Mouse (Mus musculus) G1E-ER4 (cell line): ENCODE data around the gene Gm8947. TPM values are rescaled to one million over a fixed set of nuclear protein-coding genes. Genes with fewer than 3 reads are reported as not detected.
"Not testable (repeated sequence)": the region's sequence is repeated elsewhere in the genome, so short reads cannot be mapped to it uniquely, and the experiment has no call there.

Experiments
- GATA1 ChIP-seq: IDR thresholded peaks from one replicate; pipeline ENCODE4 v1.8.0; 2012; ENCODE audit warnings: low read length, inconsistent platforms
- polyA plus RNA-seq: library from polyadenylated mRNA; stranded (reverse); fragments of >175 nt; gene quantifications from 2 replicates; pipeline ENCODE4 v1.2.3, GENCODE M21; 2012

The Gm8947 gene
- polyA plus RNA-seq, 1 experiment: 0.10 TPM

GRCm38 (mm10) chr1:151171572-151172461, 20.4 kb upstream of the Gm8947 start:
- TF ChIP-seq GATA1: no peak

DNA sequence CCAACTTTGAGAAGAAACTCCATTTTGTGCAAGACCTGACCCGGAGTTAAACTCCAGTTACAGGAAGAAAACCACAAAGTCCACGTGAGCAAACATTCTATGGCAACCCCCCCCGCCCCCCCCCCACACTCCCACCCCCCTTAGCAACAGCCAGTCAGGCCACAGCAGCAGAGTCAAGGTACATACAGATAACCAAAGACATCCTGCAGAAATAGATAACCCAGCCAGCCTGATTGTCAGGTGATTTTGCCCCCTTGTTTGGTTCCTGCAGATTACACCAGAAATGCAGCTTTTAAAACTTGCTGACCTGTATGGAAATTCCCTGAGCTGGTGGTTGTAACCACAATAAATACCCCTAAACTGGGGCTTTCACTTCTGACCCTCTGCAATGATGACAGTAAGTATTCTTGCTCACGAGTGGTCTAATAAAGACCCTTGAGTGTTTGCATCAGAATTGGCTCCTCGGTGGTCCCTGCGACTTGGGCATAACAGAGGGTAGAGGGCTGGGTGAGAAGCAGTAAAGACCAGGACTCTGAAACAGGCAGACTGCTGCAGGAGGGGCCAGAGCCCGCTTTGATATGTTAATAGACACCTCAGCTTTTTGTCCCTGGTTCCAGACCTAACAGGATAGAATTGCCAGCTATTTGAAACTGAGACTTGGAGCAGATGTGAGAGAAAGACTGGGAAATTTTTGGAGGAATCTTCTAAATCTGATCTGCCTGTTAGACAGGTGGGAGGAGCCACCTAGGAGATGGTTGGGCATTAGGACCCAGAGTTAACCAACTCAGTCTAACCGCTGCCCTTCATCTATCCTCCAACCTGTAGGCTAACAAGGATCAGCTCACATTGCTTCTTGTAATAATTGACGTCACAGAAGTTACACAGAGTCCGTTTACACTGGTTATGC, 14.9 kb upstream of the Gm8947 start:
- peak; percentile 94 for TF ChIP-seq GATA1

GRCm38 (mm10) chr1:151177937-151178271, 14.3 kb upstream of the Gm8947 start:
- TF ChIP-seq GATA1: no peak

DNA sequence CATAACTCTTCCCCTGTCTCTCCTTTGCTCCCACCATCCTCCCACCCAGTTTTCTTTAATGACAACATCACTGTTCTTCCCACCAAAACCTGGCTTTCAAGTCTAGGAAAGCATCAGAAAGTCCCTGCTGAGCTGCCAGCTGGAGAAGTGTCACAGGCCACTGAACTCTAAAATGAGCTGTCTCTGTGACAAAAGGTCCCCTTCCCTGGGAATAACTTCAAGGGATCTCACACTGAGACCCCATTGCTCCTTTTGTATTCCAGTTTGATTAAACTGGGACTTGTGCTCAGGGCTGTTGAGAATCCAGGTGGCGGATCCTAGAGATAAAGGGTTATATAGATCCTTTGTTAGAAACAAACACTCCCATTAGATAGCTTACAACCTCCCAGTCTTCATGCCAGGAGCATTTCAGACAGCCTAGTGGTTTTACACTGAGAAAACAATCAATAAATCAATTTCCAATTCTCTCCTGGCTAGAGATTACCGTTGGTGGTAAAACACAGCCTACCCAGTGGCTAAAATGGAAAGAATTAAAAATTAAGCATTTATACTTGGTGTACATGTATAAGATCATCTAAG, 13.6 kb upstream of the Gm8947 start:
- no peak for TF ChIP-seq GATA1

DNA sequence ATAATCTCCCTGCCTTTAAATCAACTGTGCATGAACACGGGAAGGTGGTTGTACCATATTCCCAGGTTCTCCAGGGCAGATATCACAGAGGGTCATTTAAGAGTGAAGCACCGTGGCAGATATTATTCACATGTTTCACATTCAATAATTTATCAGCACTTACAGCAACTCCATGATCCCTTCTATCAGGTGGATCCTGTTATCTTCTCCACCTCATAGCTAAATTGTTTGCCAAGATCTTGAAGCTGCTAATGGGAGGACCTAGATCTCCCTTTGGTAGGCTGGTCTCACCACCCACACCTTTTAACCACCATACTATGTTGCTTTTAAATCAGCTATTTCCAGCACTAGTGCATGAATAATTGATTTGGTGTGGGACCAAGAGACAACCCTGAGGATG, 12.0 kb upstream of the Gm8947 start:
- peak; percentile 36 for TF ChIP-seq GATA1

DNA sequence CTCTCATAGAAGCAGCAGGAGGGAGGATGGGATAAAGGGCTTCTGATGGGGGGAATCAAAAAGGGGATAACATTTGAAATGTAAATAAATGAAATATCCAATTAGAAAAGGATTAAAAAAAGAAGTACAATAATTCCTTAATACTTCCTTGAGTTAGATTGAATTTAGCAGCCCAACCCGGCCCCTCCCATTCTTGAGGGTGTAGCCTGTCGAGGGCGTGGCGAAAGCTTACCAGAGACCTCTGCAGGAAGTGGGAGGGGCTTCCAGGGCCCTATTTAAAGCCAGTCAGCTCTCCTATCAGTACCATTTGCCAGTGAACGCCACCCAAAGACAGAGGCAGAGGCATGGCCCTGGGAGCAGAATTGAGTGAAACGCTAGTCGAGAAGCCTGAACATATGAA, 9.9 kb upstream of the Gm8947 start, which contains the start of gene Gm47985:
Gene Gm47985 (plus strand): TSS at position 272 of the 400 bp plus-strand sequence.
- TF ChIP-seq GATA1: not testable (repeated sequence)

DNA sequence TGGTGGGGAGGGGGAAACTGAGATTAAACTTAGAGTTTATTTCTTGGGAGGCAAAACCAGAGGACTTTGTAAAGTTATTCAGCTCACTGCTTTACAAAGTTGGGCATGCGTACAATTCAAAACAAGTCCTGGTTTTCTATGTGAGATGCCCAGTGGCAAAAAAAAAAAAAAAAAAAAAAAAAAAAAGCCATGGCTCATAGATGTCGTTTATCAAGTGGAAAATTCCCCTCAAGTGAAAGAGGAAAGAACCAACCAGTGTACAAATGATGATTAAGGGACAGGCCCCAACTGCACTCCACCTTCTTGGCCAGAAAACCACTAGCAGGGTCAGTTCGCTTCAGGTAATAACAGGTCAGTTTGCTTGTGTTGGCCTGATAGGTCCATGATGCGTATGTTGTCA, 3.7 kb upstream of the Gm8947 start:
- no peak for TF ChIP-seq GATA1

GRCm38 (mm10) chr1:151198120-151198519, 5.9 kb downstream of the Gm8947 start, which contains the start of gene Gm47995:
TSS of gene Gm47995 (plus strand) at chr1:151198448.
- TF ChIP-seq GATA1: not testable (repeated sequence)

DNA sequence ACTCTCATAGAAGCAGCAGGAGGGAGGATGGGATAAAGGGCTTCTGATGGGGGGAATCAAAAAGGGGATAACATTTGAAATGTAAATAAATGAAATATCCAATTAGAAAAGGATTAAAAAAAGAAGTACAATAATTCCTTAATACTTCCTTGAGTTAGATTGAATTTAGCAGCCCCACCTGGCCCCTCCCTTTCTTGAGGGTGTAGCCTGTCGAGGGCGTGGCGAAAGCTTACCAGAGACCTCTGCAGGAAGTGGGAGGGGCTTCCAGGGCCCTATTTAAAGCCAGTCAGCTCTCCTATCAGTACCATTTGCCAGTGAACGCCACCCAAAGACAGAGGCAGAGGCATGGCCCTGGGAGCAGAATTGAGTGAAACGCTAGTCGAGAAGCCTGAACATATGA, 11.6 kb downstream of the Gm8947 start, which contains the start of gene 3110040M04Rik:
Gene 3110040M04Rik (plus strand): TSS at position 304 of the 400 bp plus-strand sequence.
- not testable (repeated sequence) for TF ChIP-seq GATA1

DNA sequence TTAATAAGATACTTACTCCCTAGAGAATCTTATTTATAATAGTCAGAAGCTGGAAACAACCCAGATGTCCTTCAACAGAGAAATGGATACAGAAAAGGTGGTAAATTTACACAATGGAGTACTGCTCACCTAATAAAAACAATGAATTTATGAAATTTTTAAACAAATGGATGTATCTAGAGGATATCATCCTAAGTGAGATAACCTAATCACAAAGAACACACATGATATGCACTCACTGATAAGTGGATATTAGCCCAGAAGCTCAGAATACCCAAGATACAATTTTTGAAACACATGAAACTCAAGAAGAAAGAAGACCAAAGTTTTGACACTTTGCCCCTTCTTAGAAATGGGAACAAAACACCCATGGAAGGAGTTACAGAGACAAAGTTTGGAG, 16.8 kb downstream of the Gm8947 start:
- TF ChIP-seq GATA1: peak; percentile 54

- TF ChIP-seq GATA1: not testable (repeated sequence)
Observed at GRCm38 (mm10) chr1:151209824-151210355, 17.7 kb downstream of the Gm8947 start, which contains the start of gene Gm47996. TSS of gene Gm47996 (plus strand) at chr1:151210131.

GRCm38 (mm10) chr1:151214862-151215261, 22.7 kb downstream of the Gm8947 start:
- no peak for TF ChIP-seq GATA1

DNA sequence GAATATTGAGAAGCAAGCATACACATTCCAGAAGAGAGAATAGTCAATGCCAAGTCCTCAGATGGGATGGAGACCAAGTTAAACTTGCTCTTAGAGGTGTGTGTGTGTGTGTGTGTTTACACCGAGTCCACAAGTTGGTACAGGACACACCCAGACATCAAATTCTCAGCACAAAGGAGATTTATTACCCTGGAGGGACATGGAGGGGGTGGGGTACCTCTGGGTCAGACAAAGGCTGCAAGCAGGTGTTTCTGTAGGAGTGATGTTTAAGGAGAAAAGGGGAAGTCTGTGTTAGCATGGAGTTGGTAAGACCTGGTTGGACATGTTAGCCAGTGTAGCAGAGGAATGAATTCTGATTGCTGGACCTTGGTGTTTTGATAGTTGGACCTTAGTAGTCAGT, 23.8 kb downstream of the Gm8947 start:
- no peak for TF ChIP-seq GATA1

- TF ChIP-seq GATA1: no peak
Observed at GRCm38 (mm10) chr1:151216417-151216816, 24.2 kb downstream of the Gm8947 start.

DNA sequence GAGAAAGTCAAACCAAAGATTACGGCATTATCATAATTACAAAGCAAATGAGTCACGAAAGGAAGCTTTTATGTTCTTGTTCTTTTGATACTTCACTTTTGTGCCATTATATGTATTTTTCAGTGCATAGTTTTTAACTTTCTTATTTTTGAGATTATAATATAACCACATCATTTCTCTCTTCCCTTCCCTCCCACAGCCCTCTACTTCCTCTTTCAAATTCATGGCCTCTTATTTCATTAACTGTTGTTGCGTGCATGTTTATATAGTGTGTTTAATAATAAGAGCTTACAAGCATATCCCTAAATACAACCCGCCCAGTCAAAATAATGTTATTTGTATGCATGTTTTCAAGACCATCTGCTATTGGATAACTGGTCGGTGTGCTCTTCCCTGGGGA, 26.9 kb downstream of the Gm8947 start:
- TF ChIP-seq GATA1: no peak
